ENCODE assay signal across 9 mouse cellular contexts in the genomic region with DNA sequence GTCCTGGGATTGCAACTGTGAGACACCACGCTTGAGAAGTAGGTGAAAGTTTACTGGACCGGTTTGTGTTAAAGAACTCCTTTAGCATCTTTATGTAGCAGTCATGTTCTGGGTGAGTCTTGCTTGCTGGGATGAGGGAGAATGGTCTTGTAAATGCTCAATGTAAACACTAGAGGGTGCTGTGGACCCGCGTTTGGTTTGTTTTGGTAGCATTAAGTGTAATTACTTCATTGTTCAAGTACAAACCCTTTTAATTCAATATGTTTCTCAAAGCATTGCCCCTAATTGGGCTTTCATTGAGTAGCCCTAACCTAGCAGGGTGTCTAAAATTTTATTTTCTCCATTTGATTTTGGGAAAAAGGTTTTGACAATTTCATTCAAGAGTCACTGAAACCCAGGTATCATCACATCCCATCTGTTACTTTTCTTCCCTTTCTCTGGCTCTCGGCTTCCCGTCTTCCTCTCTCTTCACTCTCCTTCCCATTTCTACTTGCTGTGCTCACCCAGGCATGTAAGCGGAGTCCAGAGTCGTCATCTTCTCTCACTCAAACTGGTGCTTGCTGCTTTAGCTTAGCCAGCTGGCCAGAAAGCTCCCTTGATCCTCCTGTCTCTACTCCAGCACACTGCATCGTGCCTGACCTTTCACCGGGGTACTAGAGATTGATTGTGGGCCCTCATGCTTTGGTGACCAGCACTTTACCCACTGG. TPM values are rescaled to one million over a fixed set of nuclear protein-coding genes. Genes with fewer than 3 reads are reported as not detected.
DNase-seq lines count a peak whose midpoint lies in the region; ATAC-seq lines count a peak whose summit lies in the region.
"Had no signal": no experiment of that assay in that cellular context is flagged by ENCODE, and none has a peak within 500 bp of the region (broad histone marks: within the 10 kb centered on the region; RNA-seq: fewer than 3 reads in every experiment).

No protein-coding gene starts in this region.

- no peaks in the 10 kb centered on the region for H3K36me3 ChIP-seq in intestine, embryonic 14.5 days (ENCODE audit: control insufficient read depth, insufficient read depth, low read length)
- no peaks in the 10 kb centered on the region for H3K36me3 ChIP-seq in intestine, embryonic 15.5 days
- H3K36me3 ChIP-seq in embryonic facial prominence, embryonic 10.5 days (replicated peaks) = no peaks in the 10 kb centered on the region
- H3K36me3 ChIP-seq: embryonic facial prominence, embryonic 15.5 days had no signal

- no peaks in the 10 kb centered on the region for H3K9me3 ChIP-seq in intestine, embryonic 14.5 days (ENCODE audit: control insufficient read depth, low read length)
- no peaks in the 10 kb centered on the region for H3K9me3 ChIP-seq in intestine, embryonic 15.5 days
- no peaks in the 10 kb centered on the region for H3K9me3 ChIP-seq in embryonic facial prominence, embryonic 10.5 days
- H3K9me3 ChIP-seq: embryonic facial prominence, embryonic 15.5 days had no signal

- H3K4me3 ChIP-seq in intestine, embryonic 14.5 days (ENCODE audit: low read depth, low read length) = no peak overlapping the region
- H3K4me3 ChIP-seq in intestine, embryonic 15.5 days (replicated peaks) = no peak overlapping the region
- no peak overlapping the region for H3K4me3 ChIP-seq in embryonic facial prominence, embryonic 10.5 days
- H3K4me3 ChIP-seq: embryonic facial prominence, embryonic 15.5 days had no signal

- H3K9ac ChIP-seq in intestine, embryonic 14.5 days (ENCODE audit: low read length) = no peak overlapping the region
- H3K9ac ChIP-seq in intestine, embryonic 15.5 days = no peak overlapping the region
- H3K9ac ChIP-seq: embryonic facial prominence, embryonic 15.5 days had no signal

- 0 out of 2 replicates have a peak, but pooled peaks cover 5% of the 10 kb centered on the region for H3K4me1 ChIP-seq in intestine, embryonic 14.5 days (replicated peaks; ENCODE audit: control insufficient read depth, insufficient read depth, low read length)
- peaks cover 9% of the 10 kb centered on the region for H3K4me1 ChIP-seq in intestine, embryonic 15.5 days (replicated peaks)
- H3K4me1 ChIP-seq in embryonic facial prominence, embryonic 10.5 days = peaks cover 15% of the 10 kb centered on the region
- H3K4me1 ChIP-seq: embryonic facial prominence, embryonic 15.5 days had no signal

- peak; percentile 71 for DNase-seq in intestine, embryonic 14.5 days (ENCODE audit: low spot score)
- DNase-seq in CD4-positive helper T cell, adult 2 months (ENCODE audit: low read depth, low spot score) = peak; percentile 63
- peak; percentile 67 for DNase-seq in NIH3T3 (ENCODE audit: low read depth)
- DNase-seq in embryonic facial prominence, embryonic 10.5 days (ENCODE audit: low spot score) = peak; percentile 53
- DNase-seq in lung, postnatal 36 days = peak; percentile 42
- DNase-seq in yolk sac, embryonic 10.5 days (ENCODE audit: low spot score) = no peak
- DNase-seq in frontal cortex, postnatal 14 days (ENCODE audit: low spot score in 2 of 2) = no peak

- H3K27me3 ChIP-seq in intestine, embryonic 14.5 days (replicated peaks; ENCODE audit: control insufficient read depth, insufficient read depth, low read length) = no peaks in the 10 kb centered on the region
- H3K27me3 ChIP-seq in intestine, embryonic 15.5 days (replicated peaks) = no peaks in the 10 kb centered on the region
- H3K27me3 ChIP-seq in embryonic facial prominence, embryonic 10.5 days (replicated peaks; ENCODE audit: low read depth, poor library complexity, severe bottlenecking) = 0 out of 2 replicates have a peak, but pooled peaks cover 5% of the 10 kb centered on the region
- H3K27me3 ChIP-seq: embryonic facial prominence, embryonic 15.5 days had no signal

- no peak for ATAC-seq in intestine, embryonic 14.5 days (replicated peaks; ENCODE audit: low FRiP score, low TSS enrichment, low read depth)
- no peak for ATAC-seq in intestine, embryonic 15.5 days

- H3K4me2 ChIP-seq in intestine, embryonic 14.5 days (ENCODE audit: low read length) = no peak overlapping the region
- no peak overlapping the region for H3K4me2 ChIP-seq in intestine, embryonic 15.5 days (replicated peaks)
- H3K4me2 ChIP-seq: embryonic facial prominence, embryonic 15.5 days had no signal

- WGBS in intestine, embryonic 14.5 days = 45% methylated on average over 10 of the region's 10 CpGs
- 39% methylated on average over 10 of the region's 10 CpGs for WGBS in intestine, embryonic 15.5 days
- WGBS in embryonic facial prominence, embryonic 10.5 days = 40% methylated on average over 10 of the region's 10 CpGs

- H3K27ac ChIP-seq in intestine, embryonic 14.5 days (ENCODE audit: low read depth) = no peak overlapping the region
- no peak overlapping the region for H3K27ac ChIP-seq in intestine, embryonic 15.5 days
- H3K27ac ChIP-seq in embryonic facial prominence, embryonic 10.5 days (replicated peaks) = no peak overlapping the region; the same call in 1 of the 2 replicates
- H3K27ac ChIP-seq: embryonic facial prominence, embryonic 15.5 days had no signal

RNA-seq across cellular contexts. Expression of a gene that starts 15.6 kb away (rescaled TPM):
- 29.1 and 33.0 TPM in 2 replicates for polyA plus RNA-seq in intestine, embryonic 14.5 days (2014; fragmentation: Nextera tagmentation; extraction: Ambion mirVana)
- 35.4 and 36.3 TPM in 2 replicates for polyA plus RNA-seq in intestine, embryonic 15.5 days (2015; fragmentation: Nextera tagmentation; extraction: Ambion mirVana)
- 61.5 and 75.2 TPM in 2 replicates for polyA plus RNA-seq in embryonic facial prominence, embryonic 10.5 days (2016; fragmentation: Nextera tagmentation; extraction: Ambion mirVana)

RNA-seq across cellular contexts. Expression of a gene that starts 37.4 kb away (rescaled TPM):
- polyA plus RNA-seq in intestine, embryonic 14.5 days (2014; fragmentation: Nextera tagmentation; extraction: Ambion mirVana) = 9.2 and 9.7 TPM in 2 replicates
- 6.2 and 7.0 TPM in 2 replicates for polyA plus RNA-seq in intestine, embryonic 15.5 days (2015; fragmentation: Nextera tagmentation; extraction: Ambion mirVana)
- 6.8 and 7.8 TPM in 2 replicates for polyA plus RNA-seq in embryonic facial prominence, embryonic 10.5 days (2016; fragmentation: Nextera tagmentation; extraction: Ambion mirVana)

Comparison
In these comparisons a context has a peak if more than half of its experiments do, and no peak if none do; other contexts are left out.
1. DNase-seq: peak in intestine, embryonic 14.5 days (single experiment), CD4-positive helper T cell, adult 2 months (single experiment), NIH3T3 (single experiment), embryonic facial prominence, embryonic 10.5 days (single experiment) and lung, postnatal 36 days (single experiment); none in yolk sac, embryonic 10.5 days (single experiment) and frontal cortex, postnatal 14 days (0 of 2).